Mouse (Mus musculus) left cerebral cortex, adult 9 months (tissue): ENCODE results near the gene Fmnl1.
A peak's percentile ranks its signal among the peaks of the same experiment; 100 is the strongest.

Experiments
- DNase-seq, 2 experiments: peaks; one replicate each; pipeline ENCODE4 v3.0.0; 2022; ENCODE audit warnings: low spot score in 2 of 2

Fmnl1 gene

GRCm38 (mm10) chr11:103181911-103182310 lies 11.0 kb downstream of the Fmnl1 start:
- DNase-seq: no peak

- DNase-seq: no peak
Measured at GRCm38 (mm10) chr11:103184891-103185290, 14.0 kb downstream of the Fmnl1 start.

- peak in 1 of 2 experiments; percentile 83 for DNase-seq
Measured at GRCm38 (mm10) chr11:103192230-103192955, 21.5 kb downstream of the Fmnl1 start.

GRCm38 (mm10) chr11:103192956-103193824 lies 22.3 kb downstream of the Fmnl1 start:
- DNase-seq: peak in 1 of 2 experiments; percentile 80

- no peak for DNase-seq
Measured at GRCm38 (mm10) chr11:103193825-103194168, 22.9 kb downstream of the Fmnl1 start.

GRCm38 (mm10) chr11:103195236-103195635 lies 24.3 kb downstream of the Fmnl1 start:
- no peak for DNase-seq

- no peak for DNase-seq
Measured at GRCm38 (mm10) chr11:103195656-103196055, 24.7 kb downstream of the Fmnl1 start.

- peak in 1 of 2 experiments; percentile 76 for DNase-seq
Measured at GRCm38 (mm10) chr11:103197340-103197739, 26.4 kb downstream of the Fmnl1 start.

- DNase-seq: no peak
Measured at GRCm38 (mm10) chr11:103198339-103198738, 27.4 kb downstream of the Fmnl1 start.

- DNase-seq: peak in 1 of 2 experiments; percentile 92
Measured at GRCm38 (mm10) chr11:103198911-103199803, 28.2 kb downstream of the Fmnl1 start.

- DNase-seq: peak in 1 of 2 experiments; percentile 86
Measured at GRCm38 (mm10) chr11:103201664-103202063, 30.8 kb downstream of the Fmnl1 start.

GRCm38 (mm10) chr11:103202376-103202775 lies 31.5 kb downstream of the Fmnl1 start:
- DNase-seq: no peak

- DNase-seq: no peak
Measured at GRCm38 (mm10) chr11:103206203-103206602, 35.3 kb downstream of the Fmnl1 start.

- no peak for DNase-seq
Measured at GRCm38 (mm10) chr11:103208458-103208857, 37.6 kb downstream of the Fmnl1 start, which contains the start of gene 1700023F06Rik. TSS of gene 1700023F06Rik (minus strand) at chr11:103208558.

- no peak for DNase-seq
Measured at GRCm38 (mm10) chr11:103210291-103210690, 39.4 kb downstream of the Fmnl1 start.

GRCm38 (mm10) chr11:103213712-103214111 lies 42.8 kb downstream of the Fmnl1 start:
- DNase-seq: no peak

- DNase-seq: no peak
Measured at GRCm38 (mm10) chr11:103215355-103215754, 44.4 kb downstream of the Fmnl1 start.

GRCm38 (mm10) chr11:103217790-103218516 lies 47.0 kb downstream of the Fmnl1 start, which contains the start of gene Spata32:
TSS of gene Spata32 (minus strand) at chr11:103218432.
- DNase-seq: peak in 1 of 2 experiments; percentile 65

- DNase-seq: no peak
Measured at GRCm38 (mm10) chr11:103218517-103218901, 47.6 kb downstream of the Fmnl1 start.

- DNase-seq: no peak
Measured at GRCm38 (mm10) chr11:103219259-103219658, 48.4 kb downstream of the Fmnl1 start.

- DNase-seq: no peak
Measured at GRCm38 (mm10) chr11:103219995-103220394, 49.1 kb downstream of the Fmnl1 start.
